Mouse (Mus musculus): ENCODE measurements around the gene Morn1. TPM values are rescaled to one million over a fixed set of nuclear protein-coding genes. Genes with fewer than 3 reads are reported as not detected.

Morn1 gene
- polyA plus RNA-seq, 1 experiment from 2014 or later, result 6.9 TPM

GRCm38 (mm10) chr4:155121915-155122443, 35.6 kb downstream of the Morn1 start:
- Histone ChIP-seq H3K27ac (ENCODE audit: low read length) (peak overlapping the region; percentile 92), H3K4me2 (ENCODE audit: low read depth, low read length) (no peak overlapping the region; the same call in 1 of the 2 replicates), H3K4me3 (ENCODE audit: low read length) (no peak overlapping the region), H3K4me1 (replicated peaks; ENCODE audit: control insufficient read depth, insufficient read depth, low read length) (peaks cover 48% of the 10 kb centered on the region), H3K9me3 (ENCODE audit: control insufficient read depth, low read length) (no peaks in the 10 kb centered on the region), H3K9ac (ENCODE audit: low read length) (peak overlapping the region; percentile 61), H3K27me3 (ENCODE audit: control insufficient read depth, insufficient read depth, low read depth, low read length) (no peaks in the 10 kb centered on the region), H3K36me3 (ENCODE audit: control insufficient read depth, insufficient read depth, low read length) (no peaks in the 10 kb centered on the region)
- 58% methylated on average over 6 of the region's 6 CpGs for WGBS
- ATAC-seq (ENCODE audit: low read depth), result peak; percentile 16

DNA sequence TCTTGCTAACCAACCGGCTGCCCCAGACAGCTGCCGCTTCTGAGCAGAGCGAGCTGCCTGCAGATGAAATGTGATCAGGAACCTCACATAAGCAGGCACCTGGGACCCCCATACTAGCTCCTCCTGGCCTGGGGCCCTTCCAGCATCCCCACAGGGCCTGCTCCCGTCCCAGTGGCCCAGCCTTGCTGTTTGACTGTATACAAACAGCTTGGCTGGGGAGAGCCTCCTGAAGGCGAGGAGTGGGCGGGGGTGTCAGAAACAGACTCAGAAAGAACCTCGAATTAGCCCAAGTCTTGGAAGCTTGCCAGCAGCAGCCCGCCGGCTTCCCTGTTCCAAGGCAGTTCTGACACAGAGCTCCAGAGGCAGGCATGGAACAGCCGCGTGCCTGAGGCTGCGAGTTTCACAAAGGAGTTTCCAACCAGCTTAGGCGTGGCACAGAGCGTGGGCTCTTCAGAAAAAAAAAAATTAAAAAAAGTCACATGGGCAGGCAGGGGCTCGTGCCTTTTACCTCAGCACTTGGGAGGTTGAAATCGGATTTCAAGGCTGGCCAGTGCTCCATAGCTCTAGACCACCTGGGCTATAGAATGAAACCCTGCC, 36.2 kb downstream of the Morn1 start:
- Histone ChIP-seq H3K9ac (ENCODE audit: low read length) (peak overlapping the region; percentile 61), H3K27me3 (ENCODE audit: control insufficient read depth, insufficient read depth, low read depth, low read length) (no peaks in the 10 kb centered on the region), H3K4me1 (replicated peaks; ENCODE audit: control insufficient read depth, insufficient read depth, low read length) (peaks cover 49% of the 10 kb centered on the region), H3K27ac (ENCODE audit: low read length) (peak overlapping the region; percentile 92), H3K4me3 (ENCODE audit: low read length) (0 out of 2 replicates have a peak overlapping the region, but pooled peaks have one; percentile 5), H3K4me2 (ENCODE audit: low read depth, low read length) (peak overlapping the region; percentile 41), H3K9me3 (ENCODE audit: control insufficient read depth, low read length) (no peaks in the 10 kb centered on the region), H3K36me3 (ENCODE audit: control insufficient read depth, insufficient read depth, low read length) (no peaks in the 10 kb centered on the region)
- peak; percentile 85 for ATAC-seq (ENCODE audit: low read depth)
- WGBS, result 6% methylated on average over 16 of the region's 16 CpGs

GRCm38 (mm10) chr4:155123868-155124534, 37.6 kb downstream of the Morn1 start:
- Histone ChIP-seq H3K36me3 (ENCODE audit: control insufficient read depth, insufficient read depth, low read length) (no peaks in the 10 kb centered on the region), H3K4me1 (replicated peaks; ENCODE audit: control insufficient read depth, insufficient read depth, low read length) (peaks cover 49% of the 10 kb centered on the region), H3K4me3 (ENCODE audit: low read length) (no peak overlapping the region), H3K4me2 (ENCODE audit: low read depth, low read length) (no peak overlapping the region), H3K9ac (ENCODE audit: low read length) (no peak overlapping the region), H3K9me3 (ENCODE audit: control insufficient read depth, low read length) (no peaks in the 10 kb centered on the region), H3K27me3 (ENCODE audit: control insufficient read depth, insufficient read depth, low read depth, low read length) (no peaks in the 10 kb centered on the region), H3K27ac (ENCODE audit: low read length) (no peak overlapping the region)
- 78% methylated on average over 9 of the region's 9 CpGs for WGBS
- no peak for ATAC-seq (ENCODE audit: low read depth)

DNA sequence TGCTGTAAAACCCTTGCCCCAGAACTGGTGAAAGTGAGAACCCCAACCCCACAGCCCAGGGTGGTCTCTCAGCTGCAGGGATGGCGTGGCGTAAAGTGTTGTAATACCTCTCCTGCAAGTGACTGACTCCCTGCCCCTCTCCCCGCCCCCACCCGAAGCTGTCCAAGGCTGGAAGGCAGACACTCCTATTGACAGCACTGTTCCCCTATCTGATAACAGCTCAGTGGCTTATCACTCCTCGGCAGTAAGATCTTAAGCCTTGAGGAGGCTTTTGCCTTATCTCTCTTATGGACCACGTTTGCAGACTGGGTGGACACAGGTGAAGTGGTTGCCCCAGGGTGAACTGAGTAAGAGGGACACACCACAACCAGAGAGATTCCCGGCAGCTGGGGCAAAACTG, 38.9 kb downstream of the Morn1 start:
- H3K36me3 ChIP-seq (ENCODE audit: control insufficient read depth, insufficient read depth, low read length), result no peaks in the 10 kb centered on the region

GRCm38 (mm10) chr4:155126194-155126593, 39.8 kb downstream of the Morn1 start:
- no peak overlapping the region for H3K4me3 ChIP-seq (ENCODE audit: low read length)
- no peaks in the 10 kb centered on the region for H3K9me3 ChIP-seq (ENCODE audit: control insufficient read depth, low read length)
- H3K36me3 ChIP-seq (ENCODE audit: control insufficient read depth, insufficient read depth, low read length), result no peaks in the 10 kb centered on the region
- no peak overlapping the region for H3K4me2 ChIP-seq (ENCODE audit: low read depth, low read length)
- H3K27me3 ChIP-seq (ENCODE audit: control insufficient read depth, insufficient read depth, low read depth, low read length), result no peaks in the 10 kb centered on the region
- 63% methylated on average over 5 of the region's 5 CpGs for WGBS
- no peak overlapping the region for H3K9ac ChIP-seq (ENCODE audit: low read length)
- no peak overlapping the region for H3K27ac ChIP-seq (ENCODE audit: low read length)
- peaks cover 48% of the 10 kb centered on the region for H3K4me1 ChIP-seq (replicated peaks; ENCODE audit: control insufficient read depth, insufficient read depth, low read length)
- ATAC-seq (ENCODE audit: low read depth), result no peak

More for the DNA sequence above, 38.9 kb downstream of the Morn1 start:
- 29% methylated on average over 7 of the region's 7 CpGs for WGBS
- Histone ChIP-seq H3K9me3 (ENCODE audit: control insufficient read depth, low read length) (no peaks in the 10 kb centered on the region), H3K4me1 (replicated peaks; ENCODE audit: control insufficient read depth, insufficient read depth, low read length) (peaks cover 53% of the 10 kb centered on the region), H3K27ac (ENCODE audit: low read length) (no peak overlapping the region), H3K4me3 (ENCODE audit: low read length) (no peak overlapping the region), H3K4me2 (ENCODE audit: low read depth, low read length) (no peak overlapping the region), H3K27me3 (ENCODE audit: control insufficient read depth, insufficient read depth, low read depth, low read length) (no peaks in the 10 kb centered on the region), H3K9ac (ENCODE audit: low read length) (no peak overlapping the region)
- ATAC-seq (ENCODE audit: low read depth), result no peak

- H3K9me3 ChIP-seq (ENCODE audit: control insufficient read depth, low read length), result no peaks in the 10 kb centered on the region
- no peaks in the 10 kb centered on the region for H3K36me3 ChIP-seq (ENCODE audit: control insufficient read depth, insufficient read depth, low read length)
- peaks cover 42% of the 10 kb centered on the region for H3K4me1 ChIP-seq (replicated peaks; ENCODE audit: control insufficient read depth, insufficient read depth, low read length)
- no peak for ATAC-seq (ENCODE audit: low read depth)
- no peaks in the 10 kb centered on the region for H3K27me3 ChIP-seq (ENCODE audit: control insufficient read depth, insufficient read depth, low read depth, low read length)
- no peak overlapping the region for H3K9ac ChIP-seq (ENCODE audit: low read length)
- no peak overlapping the region for H3K4me2 ChIP-seq (ENCODE audit: low read depth, low read length)
- H3K27ac ChIP-seq (ENCODE audit: low read length), result no peak overlapping the region
- 62% methylated on average over 7 of the region's 7 CpGs for WGBS
- no peak overlapping the region for H3K4me3 ChIP-seq (ENCODE audit: low read length)
These were observed 40.4 kb downstream of the Morn1 start for GRCm38 (mm10) chr4:155126602-155127372.

GRCm38 (mm10) chr4:155128411-155128810, 42.0 kb downstream of the Morn1 start:
- WGBS, result 78% methylated on average over 15 of the region's 15 CpGs
- Histone ChIP-seq H3K4me1 (replicated peaks; ENCODE audit: control insufficient read depth, insufficient read depth, low read length) (peaks cover 31% of the 10 kb centered on the region), H3K27ac (ENCODE audit: low read length) (no peak overlapping the region), H3K27me3 (ENCODE audit: control insufficient read depth, insufficient read depth, low read depth, low read length) (no peaks in the 10 kb centered on the region), H3K4me3 (ENCODE audit: low read length) (no peak overlapping the region), H3K9ac (ENCODE audit: low read length) (0 out of 2 replicates have a peak overlapping the region, but pooled peaks have one; percentile 8), H3K4me2 (ENCODE audit: low read depth, low read length) (no peak overlapping the region), H3K36me3 (ENCODE audit: control insufficient read depth, insufficient read depth, low read length) (no peaks in the 10 kb centered on the region), H3K9me3 (ENCODE audit: control insufficient read depth, low read length) (no peaks in the 10 kb centered on the region)
- ATAC-seq (ENCODE audit: low read depth), result no peak

DNA sequence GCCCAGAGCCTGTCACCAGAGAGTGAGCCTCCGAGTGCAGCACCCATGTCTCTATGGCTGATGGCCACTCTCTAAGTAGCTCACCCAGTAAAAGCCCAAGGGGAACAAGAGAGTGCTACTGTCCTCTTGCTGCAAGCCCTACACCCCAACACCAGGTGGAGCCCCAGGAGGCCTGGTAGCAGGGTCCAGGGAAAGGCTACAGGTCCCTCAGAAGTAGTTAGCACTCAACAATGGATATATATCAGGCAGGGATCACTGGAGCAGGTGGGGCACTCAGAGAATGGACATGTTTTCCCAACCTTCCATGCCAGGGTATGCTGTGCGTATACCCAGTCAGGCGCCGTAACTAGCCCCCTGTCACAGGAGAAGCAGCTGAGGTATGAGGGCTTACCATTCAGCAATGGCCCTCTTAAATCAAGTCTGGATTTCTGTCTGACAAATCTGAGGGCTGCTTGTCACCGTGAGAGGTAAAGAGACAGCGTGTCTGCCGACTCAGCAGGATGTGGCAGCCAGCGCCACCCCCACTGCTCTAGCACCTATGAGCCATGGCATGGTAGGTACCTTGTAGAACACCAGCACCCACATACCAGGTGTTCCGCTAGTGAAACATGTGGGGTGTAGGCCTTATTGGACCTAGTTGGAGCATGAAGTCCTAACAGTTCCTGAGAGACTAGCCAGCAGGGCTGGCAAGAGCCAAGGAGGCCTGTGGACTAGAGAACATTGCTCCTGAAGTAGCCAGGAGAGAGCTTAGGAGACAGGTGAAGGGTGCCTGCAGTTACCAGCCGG, 42.9 kb downstream of the Morn1 start:
- H3K9ac ChIP-seq (ENCODE audit: low read length), result peak overlapping the region; percentile 58
- peak overlapping the region; percentile 76 for H3K27ac ChIP-seq (ENCODE audit: low read length)
- no peaks in the 10 kb centered on the region for H3K9me3 ChIP-seq (ENCODE audit: control insufficient read depth, low read length)
- peaks cover 36% of the 10 kb centered on the region for H3K4me1 ChIP-seq (replicated peaks; ENCODE audit: control insufficient read depth, insufficient read depth, low read length)
- H3K36me3 ChIP-seq (ENCODE audit: control insufficient read depth, insufficient read depth, low read length), result no peaks in the 10 kb centered on the region
- no peak for ATAC-seq (ENCODE audit: low read depth)
- WGBS, result 89% methylated on average over 10 of the region's 10 CpGs
- H3K4me2 ChIP-seq (ENCODE audit: low read depth, low read length), result no peak overlapping the region
- H3K27me3 ChIP-seq (ENCODE audit: control insufficient read depth, insufficient read depth, low read depth, low read length), result no peaks in the 10 kb centered on the region
- H3K4me3 ChIP-seq (ENCODE audit: low read length), result no peak overlapping the region

Data from lung, embryonic 16.5 days (tissue).